Mouse (Mus musculus): ENCODE data around the gene Homer1.

The Homer1 gene

GRCm38 (mm10) chr13:93401947-93402346 lies 102.5 kb downstream of the Homer1 start:
- no peak for DNase-seq (ENCODE audit: low spot score)

GRCm38 (mm10) chr13:93406855-93407254 lies 107.4 kb downstream of the Homer1 start:
- no peak for DNase-seq (ENCODE audit: low spot score)

- no peak for DNase-seq (ENCODE audit: low spot score)
Observed at GRCm38 (mm10) chr13:93410343-93410742, 110.9 kb downstream of the Homer1 start.

- no peak for DNase-seq (ENCODE audit: low spot score)
Observed at GRCm38 (mm10) chr13:93415055-93415454, 115.6 kb downstream of the Homer1 start.

- no peak for DNase-seq (ENCODE audit: low spot score)
Observed at GRCm38 (mm10) chr13:93418292-93418691, 118.9 kb downstream of the Homer1 start.

DNA sequence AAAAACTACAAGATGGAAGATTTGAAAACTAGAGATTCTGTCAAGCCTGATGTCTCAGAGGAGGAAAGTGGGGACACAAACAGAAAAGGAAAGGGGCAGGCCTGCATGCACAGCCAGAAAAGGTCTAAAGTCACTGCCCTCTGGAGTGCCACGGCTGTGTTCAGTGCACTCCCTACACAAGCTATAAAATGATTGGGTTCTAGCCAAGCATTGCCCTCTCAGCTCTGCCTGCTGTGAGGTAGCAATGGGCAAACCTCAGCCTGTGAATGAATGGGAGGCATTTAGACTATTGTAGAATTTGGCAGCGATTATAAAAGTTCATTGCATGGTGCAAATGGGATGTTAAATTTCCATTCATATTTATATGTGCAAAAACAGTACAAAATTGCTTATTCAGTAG lies 120.3 kb downstream of the Homer1 start:
- no peak for DNase-seq (ENCODE audit: low spot score)

GRCm38 (mm10) chr13:93423224-93423623 lies 123.8 kb downstream of the Homer1 start:
- no peak for DNase-seq (ENCODE audit: low spot score)

DNA sequence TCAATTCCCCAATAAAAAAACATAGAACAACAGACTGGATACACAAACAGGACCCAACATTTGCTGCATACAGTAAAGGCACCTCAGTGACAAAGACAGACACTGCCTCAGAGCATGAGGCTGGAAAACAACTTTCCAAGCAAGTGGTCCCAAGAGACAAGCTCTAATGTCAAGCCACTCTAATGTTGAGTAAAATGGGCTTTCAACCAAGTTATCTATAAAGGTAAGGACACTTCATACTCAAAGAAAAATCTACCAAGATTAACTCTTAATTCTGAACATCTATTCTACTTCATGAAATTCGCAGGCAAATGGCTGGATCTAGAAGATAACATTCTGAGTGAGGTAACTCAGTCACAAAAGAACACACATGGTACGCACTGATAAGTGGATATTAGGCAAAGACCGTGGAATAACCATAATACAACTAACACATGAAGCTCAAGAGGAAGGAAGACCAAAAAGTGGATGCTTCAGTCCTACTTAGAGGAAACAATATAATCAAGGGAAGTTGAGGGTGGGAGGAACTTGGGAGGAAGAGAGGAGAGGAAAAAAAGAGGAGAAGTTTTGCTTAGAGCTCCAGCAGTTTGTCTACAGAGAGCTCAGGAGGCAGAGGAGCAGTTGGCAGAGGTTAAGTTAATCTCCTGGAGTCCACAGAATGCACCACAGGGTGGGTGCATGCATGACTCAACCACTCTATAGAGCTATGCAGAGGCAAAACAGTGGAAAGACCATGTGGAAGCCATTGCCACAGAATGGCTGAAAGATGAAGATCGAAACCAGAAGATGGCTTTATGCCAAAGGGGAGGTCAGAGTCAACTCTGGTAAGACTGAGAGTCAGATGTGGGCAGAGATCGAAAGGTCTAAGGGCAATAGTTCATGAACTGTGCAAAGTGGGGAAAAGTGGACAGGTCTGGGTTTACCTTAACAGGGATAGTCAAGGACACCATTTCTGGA lies 128.8 kb downstream of the Homer1 start:
- no peak for DNase-seq (ENCODE audit: low spot score)

DNA sequence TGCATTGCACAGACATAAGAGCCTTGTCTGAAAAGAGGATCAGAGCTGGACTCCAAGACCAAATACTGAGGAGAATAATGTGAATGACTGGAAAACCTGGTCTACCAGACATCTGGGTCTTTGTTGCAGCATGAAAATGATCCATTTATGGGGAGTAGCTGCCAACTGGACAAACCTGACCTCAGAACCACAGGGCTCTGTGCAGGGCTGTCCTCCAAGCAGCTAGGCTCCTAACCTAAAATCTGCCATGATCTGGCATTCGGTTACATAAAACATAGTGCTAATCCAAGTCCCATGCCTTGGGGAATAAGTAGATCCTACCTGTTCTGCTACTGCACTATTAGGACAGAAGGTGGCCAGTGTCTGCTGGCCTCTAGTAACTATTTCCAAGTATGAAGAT lies 129.8 kb downstream of the Homer1 start:
- no peak for DNase-seq (ENCODE audit: low spot score)

DNA sequence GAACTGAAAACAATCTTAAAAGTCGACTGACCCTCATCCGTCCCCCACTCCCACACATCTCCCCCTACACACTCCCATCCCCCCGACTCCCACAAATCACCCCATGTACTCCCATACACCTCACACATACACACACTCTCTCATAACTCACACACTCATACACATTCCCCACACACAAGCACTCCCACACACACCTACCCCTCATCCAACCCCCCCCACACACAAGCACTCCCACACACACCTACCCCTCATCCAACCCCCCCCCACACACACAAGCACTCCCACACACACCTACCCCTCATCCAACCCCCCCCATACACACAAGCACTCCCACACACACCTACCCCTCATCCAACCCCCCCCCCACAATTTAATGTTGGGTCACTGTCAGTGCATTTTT lies 140.7 kb downstream of the Homer1 start:
- DNase-seq (ENCODE audit: low spot score) = no peak

DNA sequence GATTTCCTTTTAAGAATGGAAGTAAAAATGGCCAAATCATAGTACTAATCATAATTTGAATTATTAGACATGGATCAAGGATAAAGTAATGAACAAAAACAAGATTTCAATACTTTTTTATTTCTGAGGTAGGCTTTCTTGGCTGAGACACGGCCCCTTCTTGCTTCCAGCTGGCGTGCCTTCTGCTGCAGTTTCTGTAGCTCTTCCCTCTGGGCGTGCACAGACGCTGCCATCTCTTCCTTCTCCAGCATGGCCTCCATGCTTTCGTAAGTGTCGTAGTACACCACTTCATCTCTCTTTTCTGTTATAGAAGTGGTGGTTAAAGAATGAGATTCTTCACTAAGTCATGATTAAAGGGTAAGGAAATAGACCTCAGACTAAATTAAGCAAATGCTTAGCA lies 153.8 kb downstream of the Homer1 start:
- DNase-seq (ENCODE audit: low spot score) = no peak

Measured in T-cell, adult 2 months (primary cell).